Mouse (Mus musculus) layer of hippocampus, adult 18-20 months (tissue): ENCODE results near the gene Cdhr2. TPM values are rescaled to one million over a fixed set of nuclear protein-coding genes. Genes with fewer than 3 reads are reported as not detected.

Experiments
- DNase-seq, 2 experiments: peaks; one replicate each; pipeline ENCODE4 v3.0.0; 2022; ENCODE audit warnings: low spot score in 2 of 2
- total RNA-seq, 2 experiments: library from RNA; stranded (reverse); gene quantifications; 2 replicates each; pipeline ENCODE4 v1.2.3; 2021

Cdhr2 gene
- total RNA-seq, 2 experiments from 2014 or later: 0.20 to 0.22 TPM

DNA sequence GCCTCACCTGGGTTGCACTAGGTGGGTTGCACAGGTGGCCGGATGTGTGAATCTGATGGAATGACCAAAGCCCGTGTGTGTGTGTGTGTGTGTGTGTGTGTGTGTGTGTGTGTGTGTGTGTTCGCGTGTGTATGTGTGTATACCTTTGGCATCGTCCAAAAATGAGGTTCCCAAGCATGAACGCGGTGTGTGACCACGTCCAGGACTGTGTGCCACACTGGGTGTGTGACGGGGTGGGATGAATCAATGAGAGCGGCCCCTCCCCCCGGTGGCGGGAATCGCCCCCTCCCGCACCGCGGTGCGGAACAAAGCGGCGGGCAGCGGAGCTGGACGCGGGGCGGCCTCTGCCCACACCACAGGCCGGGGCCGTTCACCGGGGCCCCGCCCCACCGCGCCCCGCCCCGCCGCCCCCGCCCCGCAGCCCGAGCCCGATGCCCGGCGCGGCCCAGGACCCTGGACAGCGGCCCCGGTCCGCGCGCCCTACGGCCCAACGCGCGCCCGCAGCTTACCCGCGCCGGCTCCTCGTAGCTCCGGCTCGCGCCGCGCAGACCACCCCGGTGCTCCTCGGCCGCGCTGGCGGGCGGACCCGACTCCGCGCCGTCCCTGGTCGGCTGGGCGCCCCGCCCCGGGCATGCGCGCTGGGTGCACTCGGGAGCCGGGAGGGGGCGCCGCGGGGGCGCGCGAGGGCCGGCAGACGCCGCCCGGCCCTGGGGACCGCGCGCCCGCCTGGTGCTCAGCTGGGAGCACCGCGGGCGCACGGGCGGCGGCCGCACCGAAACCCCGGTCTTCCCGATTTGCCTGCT lies 48.0 kb downstream of the Cdhr2 start:
- DNase-seq: peak in 1 of 2 experiments; percentile 73

DNA sequence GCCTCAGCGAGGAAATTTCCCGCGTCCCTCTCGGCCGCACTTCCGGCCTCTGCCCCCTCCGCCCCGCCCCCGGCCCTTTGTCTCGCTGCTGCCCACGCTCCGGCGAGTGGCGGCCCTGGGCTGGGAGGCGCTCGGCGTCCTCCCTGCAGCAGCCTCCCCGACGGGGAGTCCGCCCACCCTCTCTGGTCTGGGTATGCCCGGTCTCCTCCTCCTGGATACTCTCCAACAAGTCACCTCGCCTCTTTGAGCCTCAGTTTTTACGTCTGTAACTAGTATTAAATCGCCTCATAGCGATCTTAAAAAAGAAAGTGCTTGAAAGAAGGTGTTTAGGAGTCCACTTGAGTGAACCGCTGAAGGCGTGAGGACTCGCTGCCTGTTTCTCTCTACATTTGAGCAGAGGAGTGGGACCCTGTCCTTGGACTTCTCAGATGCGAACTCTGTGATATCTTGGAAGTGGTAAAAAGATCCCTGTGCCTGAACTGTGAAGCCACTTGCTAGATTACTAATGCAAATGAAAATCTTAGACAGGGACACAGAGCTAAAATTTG lies 48.7 kb downstream of the Cdhr2 start, which contains the start of gene Gprin1:
Gene Gprin1 (minus strand): TSS at position 11 of the 548 bp plus-strand sequence.
- DNase-seq: no peak

DNA sequence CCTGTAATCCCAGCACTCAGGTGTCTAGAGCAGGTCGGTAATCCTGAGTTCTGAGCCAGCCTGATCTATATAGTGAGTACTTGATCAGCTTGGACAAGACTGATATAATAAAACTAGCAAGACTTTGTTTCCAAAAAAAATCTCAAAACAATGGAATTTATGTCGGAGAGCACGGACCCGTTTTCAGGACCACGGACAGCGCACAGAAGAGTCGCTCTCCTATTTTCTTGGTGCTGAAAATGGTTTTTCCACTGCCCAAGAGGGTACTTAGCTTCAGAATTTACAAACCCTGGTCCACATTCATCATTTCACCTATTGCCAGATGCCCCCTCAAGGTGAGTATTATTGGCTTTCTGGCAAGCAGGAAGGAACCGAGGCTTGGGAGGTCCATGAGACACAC lies 49.4 kb downstream of the Cdhr2 start:
- no peak for DNase-seq

DNA sequence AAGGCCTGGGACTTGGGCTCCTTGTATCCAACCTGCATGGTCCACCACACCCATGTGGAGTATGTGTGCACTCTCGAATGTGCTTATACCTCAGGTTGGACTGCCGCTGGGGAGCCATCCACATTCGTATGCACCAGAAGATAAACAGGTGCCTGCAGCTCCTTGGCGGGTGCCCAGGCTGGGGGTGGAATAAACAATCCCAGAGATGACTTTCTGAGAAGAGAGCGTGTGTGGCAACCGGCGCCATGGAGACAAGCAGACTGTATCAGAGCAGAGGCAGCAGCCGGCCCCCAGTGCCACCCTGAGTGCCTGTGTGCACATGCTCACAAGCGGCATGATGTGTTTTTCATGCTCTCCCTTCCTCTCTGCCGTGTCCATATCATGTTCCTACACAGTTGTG lies 51.4 kb downstream of the Cdhr2 start:
- DNase-seq: peak; percentile 92 to 97

DNA sequence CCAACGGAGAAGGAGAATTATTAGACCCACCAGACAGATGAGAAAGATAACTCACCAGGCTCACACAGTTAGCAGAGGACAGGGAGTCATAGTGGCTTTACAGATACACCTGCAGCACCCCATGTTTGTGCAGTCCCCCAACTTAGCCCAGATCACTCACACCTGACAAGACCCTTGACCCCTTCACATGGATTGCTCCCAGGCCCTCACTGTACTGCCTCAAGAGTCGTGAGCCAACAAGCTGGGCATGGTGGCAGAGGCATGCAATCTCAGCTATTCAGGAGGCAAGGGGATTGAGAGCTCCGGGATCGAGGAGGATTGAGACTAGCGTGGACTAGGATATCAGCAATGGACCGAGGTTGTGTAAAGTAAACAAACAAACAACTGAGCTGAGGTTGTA lies 52.5 kb downstream of the Cdhr2 start:
- no peak for DNase-seq

DNA sequence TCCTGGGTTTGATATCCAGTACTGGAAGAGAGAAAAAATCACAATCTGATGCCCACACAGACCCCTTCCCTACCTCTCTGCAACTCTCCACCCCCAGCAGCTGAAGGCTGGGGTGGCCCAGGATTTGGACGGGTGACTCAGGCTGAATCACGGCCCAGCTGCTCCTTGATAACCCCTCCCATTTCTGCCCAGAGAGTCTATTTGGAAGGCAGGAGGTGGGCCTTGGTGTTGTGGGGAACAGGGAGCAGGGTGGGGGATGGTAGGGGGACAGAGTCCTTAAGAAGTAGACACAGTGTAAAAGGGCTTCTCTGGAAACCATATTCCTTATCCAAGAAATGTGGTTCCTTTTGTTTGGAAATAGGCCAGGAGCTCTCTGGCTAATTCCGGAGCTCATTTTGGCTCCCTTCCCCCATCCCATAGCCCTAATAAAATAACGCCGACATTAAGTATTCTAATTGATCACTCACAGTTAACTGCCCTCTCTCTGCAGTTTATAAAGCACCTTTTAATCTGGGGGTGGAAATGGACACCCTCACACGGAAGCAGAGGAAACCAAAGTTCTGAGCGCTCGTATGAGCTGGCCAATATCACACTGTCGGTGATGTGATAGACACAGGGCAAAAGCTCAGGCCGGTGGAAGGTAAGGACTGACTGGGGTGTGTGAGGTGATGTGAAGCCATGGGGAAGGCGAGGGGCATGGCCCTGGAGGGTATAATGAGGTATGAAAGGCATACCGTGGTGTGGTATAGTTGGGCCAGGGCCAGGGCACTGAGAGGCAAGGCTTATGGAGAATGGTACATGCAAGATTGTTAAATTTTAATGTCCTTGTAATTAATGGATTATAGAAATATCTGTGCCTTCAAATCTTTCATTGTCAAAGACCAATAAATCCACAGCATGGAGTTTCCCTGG lies 53.2 kb downstream of the Cdhr2 start:
- no peak for DNase-seq

DNA sequence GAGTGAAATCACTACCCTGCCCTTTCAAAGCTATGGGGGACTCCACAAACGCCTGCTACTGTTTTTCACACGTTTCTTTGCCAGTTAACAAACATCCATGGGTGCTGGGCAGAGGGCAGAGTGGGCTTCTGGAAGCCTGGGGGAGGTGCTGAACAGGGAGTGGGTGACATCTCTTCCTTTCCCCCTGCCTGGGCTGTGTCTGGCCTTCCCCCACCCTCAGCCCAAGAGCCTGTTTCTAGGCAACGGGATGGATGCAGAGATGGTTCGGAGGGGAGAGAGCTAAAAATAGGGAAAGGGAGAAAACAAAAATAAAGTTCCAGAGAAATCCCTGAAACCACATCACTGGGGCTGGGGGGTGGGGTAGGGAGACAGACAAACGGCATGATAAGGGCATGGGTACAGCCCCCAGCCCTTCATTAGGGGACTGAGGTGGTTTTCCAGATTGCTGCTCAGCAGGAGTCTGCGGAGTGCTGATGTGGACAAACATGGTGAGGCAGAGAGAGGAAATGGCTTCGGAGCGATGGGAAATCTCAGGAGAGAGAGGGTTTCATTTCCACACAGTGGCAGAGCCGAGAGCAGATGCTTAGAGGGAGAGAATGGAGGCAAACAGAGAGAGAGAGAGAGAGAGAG lies 54.1 kb downstream of the Cdhr2 start:
- no peak for DNase-seq

DNA sequence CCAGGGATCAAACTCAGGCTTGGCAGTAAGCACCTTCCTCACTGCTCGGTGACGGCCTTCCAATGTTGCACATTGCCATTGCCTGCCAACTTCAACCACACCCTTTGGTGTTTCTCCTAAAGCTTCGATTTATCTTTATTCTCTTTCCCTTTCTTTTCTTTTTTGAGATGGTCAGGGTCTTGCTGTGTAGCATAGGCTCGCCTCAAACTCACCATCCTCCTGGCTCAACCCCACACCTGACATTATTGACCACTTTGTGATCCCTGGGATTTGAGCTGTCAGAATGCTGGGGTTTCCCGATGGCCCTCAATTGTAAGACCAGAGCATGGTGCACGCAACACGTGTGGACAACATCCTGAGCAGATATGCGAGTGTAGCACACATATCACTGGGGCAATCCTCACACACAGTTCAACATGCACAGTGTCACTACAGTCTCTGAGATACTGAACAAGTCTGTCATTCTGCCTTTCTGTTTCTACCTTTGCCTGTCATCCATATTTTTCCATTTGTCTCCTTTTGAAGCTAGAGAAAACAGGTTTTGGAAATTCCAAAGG lies 55.0 kb downstream of the Cdhr2 start:
- no peak for DNase-seq

DNA sequence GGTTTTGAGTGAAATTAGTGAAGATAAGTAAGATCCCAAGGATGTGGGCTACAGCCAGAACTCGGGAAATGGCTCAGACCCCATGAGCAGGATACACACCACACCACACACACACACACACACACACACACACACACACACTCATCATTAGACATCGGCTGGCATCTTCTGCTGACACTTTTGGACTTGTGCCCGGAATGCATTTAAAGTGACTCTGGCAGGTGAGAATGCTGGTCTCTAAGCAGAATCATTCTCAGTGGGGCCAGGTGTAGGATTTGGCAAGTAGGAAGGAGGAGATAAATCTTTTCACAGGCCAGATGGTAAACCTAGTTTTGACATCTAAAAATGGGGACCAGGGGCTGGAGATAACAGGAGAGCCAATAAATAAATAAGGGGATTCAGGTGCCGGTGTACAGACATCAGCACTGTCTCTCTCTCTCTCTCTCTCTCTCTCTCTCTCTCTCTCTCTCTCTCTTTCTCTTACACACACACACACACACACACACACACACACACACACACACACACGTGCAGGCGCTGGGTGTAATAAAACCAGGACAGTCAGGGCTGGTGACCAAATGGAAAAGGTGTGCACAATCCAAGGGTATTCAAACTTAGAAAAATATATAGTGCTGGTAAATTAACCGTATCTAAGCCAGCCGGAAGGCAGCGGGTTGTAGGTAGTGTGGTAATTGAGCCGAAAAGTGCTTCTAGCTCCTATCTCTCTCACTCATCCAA lies 56.0 kb downstream of the Cdhr2 start:
- DNase-seq: no peak

DNA sequence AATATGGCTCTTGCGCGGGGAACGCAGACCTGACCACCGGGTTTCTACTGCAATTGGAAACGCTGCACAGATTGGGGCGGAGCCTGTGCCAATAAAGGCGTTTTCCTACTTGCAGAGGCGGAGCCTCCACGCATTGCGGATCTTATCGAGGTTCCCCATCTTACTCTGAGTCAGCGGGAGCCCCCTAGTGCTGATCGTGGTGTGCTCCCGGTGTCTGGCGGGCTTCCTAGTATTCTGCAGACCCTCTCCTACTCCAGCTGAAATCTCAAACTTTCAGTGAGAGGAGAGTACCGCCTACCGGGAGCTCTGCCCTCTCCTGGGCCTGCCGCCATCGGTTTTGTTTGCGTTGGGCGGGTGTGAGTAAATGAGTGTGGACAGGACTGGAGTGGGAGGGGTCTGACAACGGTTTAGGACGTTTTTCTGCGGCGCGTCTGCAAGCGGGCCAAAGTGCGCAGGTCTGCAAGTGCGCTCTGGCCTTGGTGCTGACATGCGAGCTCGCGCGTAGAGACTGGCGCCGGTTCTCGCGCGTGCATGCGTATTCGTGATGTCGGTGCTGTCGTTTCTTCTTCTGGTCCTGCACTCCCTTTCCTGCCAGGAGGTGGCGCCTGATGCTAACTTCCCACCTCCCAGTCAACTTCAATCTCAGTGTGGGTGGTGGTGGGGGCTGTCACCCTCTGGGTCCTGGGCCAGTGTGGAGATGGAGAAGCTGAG lies 56.9 kb downstream of the Cdhr2 start:
- peak; percentile 89 to 95 for DNase-seq

DNA sequence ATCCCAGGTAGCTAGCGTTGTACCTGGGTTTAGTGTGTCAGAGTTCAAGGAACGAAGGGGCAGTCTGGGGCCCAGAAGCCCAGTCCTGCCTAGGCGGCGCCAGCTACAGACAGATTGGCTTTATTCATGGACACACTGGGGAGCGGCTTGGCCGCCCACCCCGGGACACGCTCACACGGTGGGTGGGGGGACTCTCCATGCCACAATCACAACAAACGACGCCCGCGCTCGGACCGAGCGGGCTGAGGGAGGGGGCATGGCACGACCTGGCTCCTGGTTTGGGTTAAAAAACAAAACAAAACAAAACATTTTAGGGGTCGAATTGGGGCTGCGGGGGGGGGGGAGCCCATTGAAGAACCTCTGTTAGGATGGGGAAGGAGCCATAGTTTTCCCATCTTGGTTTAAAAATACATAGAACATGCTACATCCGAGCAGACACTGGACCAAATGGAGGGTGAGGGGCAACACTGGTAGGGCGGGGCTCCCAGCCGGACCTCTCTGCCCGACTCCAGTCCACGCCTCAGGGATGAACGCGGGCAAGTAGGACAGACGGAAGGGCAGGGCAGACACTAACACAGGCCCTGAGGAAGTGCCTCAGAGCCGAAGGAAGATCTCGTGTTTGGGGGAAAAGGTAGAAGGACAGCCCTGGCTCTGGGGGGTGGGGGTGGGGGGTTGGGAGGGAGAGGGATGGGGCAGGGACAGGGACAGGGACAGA lies 57.7 kb downstream of the Cdhr2 start:
- no peak for DNase-seq

DNA sequence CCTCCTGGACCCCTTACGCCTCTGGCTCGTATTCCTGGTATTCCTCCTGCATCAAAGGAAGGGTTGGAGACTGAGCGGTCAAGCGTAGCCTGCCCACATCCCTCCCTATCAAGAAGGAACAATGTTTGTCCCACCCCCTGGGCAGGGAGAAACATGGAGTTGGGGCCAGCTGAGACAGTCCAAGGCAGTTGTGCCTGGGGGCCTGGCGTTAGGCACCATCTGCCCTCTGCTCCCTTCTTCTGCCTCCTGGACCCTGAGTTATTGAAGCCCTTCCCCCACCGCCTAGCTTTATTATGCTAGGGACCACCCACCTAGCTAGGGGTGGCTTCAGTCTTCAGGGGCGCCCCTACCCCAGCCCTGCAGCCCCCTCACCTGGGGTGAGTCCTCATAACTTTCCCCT lies 58.2 kb downstream of the Cdhr2 start:
- no peak for DNase-seq

DNA sequence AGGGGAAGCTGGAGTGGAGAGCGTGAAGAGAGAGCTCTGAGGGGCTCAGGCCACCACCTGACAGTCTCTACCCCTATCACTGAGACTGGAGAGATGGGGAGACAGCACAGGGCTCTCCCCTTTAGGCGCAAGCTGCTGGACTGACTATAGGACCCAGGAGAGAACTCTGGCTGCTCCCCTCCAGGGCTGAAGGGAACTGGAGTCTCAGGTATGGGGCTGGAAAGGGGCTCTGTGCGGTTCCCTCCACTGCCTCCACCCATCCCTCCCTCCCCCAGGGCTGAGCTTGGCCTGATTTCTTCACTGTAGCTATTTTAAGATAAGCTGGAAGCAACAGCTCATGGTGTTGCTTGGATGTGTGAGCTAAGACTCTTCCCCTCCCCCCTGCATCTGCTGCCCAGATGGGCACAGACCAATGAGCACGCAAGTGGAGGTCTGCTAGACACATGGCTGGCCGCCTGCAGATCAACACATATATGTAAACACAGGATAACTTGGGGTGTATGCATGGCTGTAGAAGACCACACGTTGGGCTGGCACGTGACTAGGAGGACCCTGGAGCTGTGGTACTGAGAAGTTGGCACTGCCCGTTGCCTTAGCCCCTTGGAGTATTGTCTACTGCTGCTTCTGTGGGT lies 59.0 kb downstream of the Cdhr2 start:
- peak; percentile 85 to 92 for DNase-seq

DNA sequence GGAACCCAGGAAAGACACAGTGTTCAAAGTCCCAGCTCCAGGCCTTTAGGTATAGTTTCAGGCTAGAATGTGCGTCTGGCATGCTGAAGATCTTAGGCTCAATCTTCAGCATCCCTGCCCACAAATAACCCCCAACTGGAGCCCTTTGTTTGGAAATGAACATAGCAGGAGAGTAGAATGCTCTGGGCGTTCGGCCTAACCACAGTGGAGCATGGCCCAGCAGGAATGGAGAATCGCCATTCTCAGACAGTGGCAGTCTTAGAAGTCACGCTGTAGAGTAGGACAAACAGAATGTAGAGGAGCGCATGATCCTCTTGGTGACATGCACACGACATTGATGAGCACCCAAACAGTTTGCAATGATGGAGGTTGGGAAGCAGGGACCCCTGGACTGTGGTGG lies 59.6 kb downstream of the Cdhr2 start:
- DNase-seq: no peak

DNA sequence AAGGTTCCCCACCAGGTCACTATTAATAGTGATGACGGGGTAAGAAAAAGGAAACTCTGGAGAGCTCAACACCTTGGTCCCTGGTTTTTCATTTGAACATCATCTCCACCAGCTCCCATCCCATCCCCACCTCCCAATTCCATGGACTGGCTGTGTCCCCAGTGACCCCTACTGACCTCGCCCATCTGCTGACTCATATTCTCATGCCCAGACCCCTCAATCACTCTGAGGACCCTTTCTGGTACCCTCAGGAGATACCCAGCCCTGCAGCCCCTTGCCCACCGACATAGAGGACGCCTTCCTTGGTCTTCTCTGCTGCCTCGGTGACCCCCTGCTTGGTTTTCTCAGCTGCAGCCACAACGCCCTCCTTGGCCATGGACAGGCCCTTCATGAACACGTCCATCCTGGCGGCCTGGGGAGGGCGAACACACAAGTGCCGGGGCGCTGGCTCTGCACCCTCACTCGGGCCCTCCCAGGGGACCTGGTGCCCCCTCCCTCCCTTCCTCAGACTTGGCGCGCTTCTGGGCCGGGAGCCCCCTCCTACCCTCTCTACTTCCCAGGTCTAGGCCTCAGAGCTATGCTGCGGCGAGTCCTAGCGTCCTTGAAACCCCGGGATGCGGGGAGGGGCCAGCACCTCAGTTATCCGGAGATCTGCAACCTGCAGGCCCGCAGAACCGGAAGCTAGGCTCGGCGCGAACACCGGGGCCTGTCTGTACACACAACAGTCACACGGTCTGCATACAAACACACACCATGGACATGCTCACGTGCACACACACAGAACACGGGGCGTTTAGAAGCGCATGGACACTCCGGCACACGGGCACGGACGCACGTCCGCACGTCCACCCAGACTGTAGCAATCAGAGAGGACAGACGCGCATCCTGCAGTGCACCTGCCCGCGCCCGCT lies 64.3 kb downstream of the Cdhr2 start:
- DNase-seq: no peak

DNA sequence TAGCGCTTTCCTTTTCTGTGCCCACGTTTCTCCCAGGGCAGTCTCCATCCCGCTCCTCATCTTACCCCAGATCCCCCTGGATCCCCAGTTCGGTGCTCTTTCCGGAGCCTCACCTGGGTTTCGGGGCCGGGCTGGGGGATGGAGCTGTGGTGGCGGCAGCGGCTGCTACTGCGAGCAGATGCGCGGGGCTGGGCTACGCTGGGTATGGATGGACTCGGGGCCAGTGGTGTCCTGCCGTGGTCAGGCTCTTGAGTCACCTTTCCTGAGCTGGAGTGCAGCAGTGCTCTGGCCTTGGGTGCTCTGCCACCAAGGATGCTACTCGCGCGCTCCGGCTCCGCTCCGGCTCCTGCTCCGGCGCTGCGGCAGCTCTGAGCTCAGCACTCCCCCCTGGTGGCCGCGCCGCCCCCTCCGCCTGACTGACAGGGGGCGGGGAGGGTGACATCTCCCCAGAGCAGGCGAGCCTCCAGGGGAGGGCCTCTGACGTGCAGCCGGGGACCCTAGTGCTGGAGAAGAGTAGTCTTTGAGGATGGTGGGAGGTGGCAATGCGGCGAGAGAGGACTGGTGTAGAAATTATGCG lies 65.0 kb downstream of the Cdhr2 start, which contains the start of gene Sncb:
Gene Sncb (minus strand): TSS at position 404 of the 577 bp plus-strand sequence.
- DNase-seq: peak; percentile 84 to 86

DNA sequence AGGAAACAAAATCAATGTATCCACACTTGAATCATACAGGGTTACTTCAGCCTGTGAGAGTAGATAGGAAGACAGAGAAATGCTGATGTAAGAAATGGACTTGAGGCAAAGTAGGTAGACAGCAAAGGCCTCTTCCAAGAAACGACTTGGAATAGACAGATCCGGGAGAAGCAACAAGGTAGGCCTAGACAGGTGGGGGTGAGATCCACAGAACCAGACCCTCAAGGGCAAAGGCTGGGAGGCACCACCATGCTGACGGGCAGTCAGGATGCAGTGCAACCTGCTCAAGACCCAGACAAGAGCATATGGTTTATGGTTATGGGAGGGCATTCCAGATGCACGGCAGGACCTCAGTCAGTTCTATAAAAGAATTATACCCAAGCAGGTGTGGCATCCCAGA lies 65.8 kb downstream of the Cdhr2 start:
- DNase-seq: no peak
